Comparison of ENCODE assay signal across 22 mouse cellular contexts in the genomic region with DNA sequence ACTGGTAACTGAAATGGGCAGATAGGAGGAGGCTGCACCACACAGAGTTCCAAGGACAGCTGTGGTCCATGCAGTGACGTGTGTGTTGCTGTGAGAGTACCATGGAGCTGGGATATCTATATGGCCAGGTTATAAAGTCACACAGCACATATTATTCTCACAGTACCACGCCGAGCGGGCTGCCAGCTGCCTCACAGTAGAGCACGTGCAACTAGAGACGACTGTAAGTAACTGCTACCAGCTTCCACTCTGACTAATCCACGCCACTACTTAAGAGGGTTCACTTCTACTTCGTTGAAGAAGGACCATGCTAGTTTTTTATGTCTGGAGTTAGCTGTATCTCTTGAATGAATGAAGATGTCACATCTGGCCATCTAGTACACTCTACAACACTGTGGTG.
DNase-seq lines count a peak whose midpoint lies in the region; ATAC-seq lines count a peak whose summit lies in the region.
"Had no signal": no experiment of that assay in that cellular context is flagged by ENCODE, and none has a peak within 500 bp of the region (broad histone marks: within the 10 kb centered on the region; RNA-seq: fewer than 3 reads in every experiment).

No protein-coding gene starts in this region.

- H3K9ac ChIP-seq in midbrain, embryonic 11.5 days (ENCODE audit: low read length), result no peak overlapping the region
- no peak overlapping the region for H3K9ac ChIP-seq in midbrain, embryonic 14.5 days (replicated peaks; ENCODE audit: low read length)
- H3K9ac ChIP-seq in limb, embryonic 13.5 days, result no peak overlapping the region
- H3K9ac ChIP-seq: embryonic facial prominence, embryonic 13.5 days; forebrain, embryonic 12.5 days; forebrain, embryonic 15.5 days; hindbrain, embryonic 13.5 days had no signal

- 76% methylated on average over 8 of the region's 8 CpGs for WGBS in midbrain, embryonic 11.5 days
- WGBS in midbrain, embryonic 14.5 days, result 76% methylated on average over 8 of the region's 8 CpGs
- 39% methylated on average over 8 of the region's 8 CpGs for WGBS in limb, embryonic 13.5 days

- H3K4me1 ChIP-seq in midbrain, embryonic 11.5 days (ENCODE audit: control insufficient read depth, insufficient read depth, low read length), result no peaks in the 10 kb centered on the region
- no peaks in the 10 kb centered on the region for H3K4me1 ChIP-seq in midbrain, embryonic 14.5 days (ENCODE audit: control insufficient read depth, insufficient read depth, low read length)
- peaks cover 15% of the 10 kb centered on the region for H3K4me1 ChIP-seq in limb, embryonic 13.5 days
- H3K4me1 ChIP-seq: forebrain, embryonic 15.5 days; hindbrain, embryonic 13.5 days had no signal

- no peak for ATAC-seq in midbrain, embryonic 11.5 days (ENCODE audit: low FRiP score)
- ATAC-seq in midbrain, embryonic 14.5 days (ENCODE audit: low FRiP score, low TSS enrichment), result no peak
- no peak for ATAC-seq in limb, embryonic 13.5 days (ENCODE audit: low FRiP score, low read depth)
- ATAC-seq: activated CD4-positive, CD25-positive, alpha-beta regulatory T cell, adult 4 months; CD4-positive, CD25-positive, alpha-beta regulatory T cell, adult 4 months; forebrain, embryonic 15.5 days; hindbrain, embryonic 16.5 days had no signal

- DNase-seq in heart, adult 11 months, result peak; percentile 76
- DNase-seq in heart, adult 18-20 months, result no peak
- DNase-seq in midbrain, embryonic 11.5 days (ENCODE audit: low spot score, missing footprints), result peak; percentile 64
- no peak for DNase-seq in midbrain, embryonic 14.5 days
- DNase-seq in urinary bladder, postnatal 25 days (ENCODE audit: low spot score), result no peak
- no peak for DNase-seq in right cerebral cortex, postnatal 14 days
- DNase-seq: adrenal gland, adult 8-10 months; adrenal gland, postnatal 36 days; cerebellum, adult 18-20 months; cerebellum, adult 9-10 months; cerebellum, postnatal 14 days; gastrocnemius, postnatal 25 days had no signal

- no peaks in the 10 kb centered on the region for H3K9me3 ChIP-seq in midbrain, embryonic 11.5 days (ENCODE audit: control insufficient read depth, low read length)
- no peaks in the 10 kb centered on the region for H3K9me3 ChIP-seq in midbrain, embryonic 14.5 days (ENCODE audit: control insufficient read depth, low read length)
- H3K9me3 ChIP-seq in limb, embryonic 13.5 days, result no peaks in the 10 kb centered on the region
- H3K9me3 ChIP-seq: embryonic facial prominence, embryonic 13.5 days; forebrain, embryonic 12.5 days; forebrain, embryonic 15.5 days; hindbrain, embryonic 13.5 days had no signal

- no peak overlapping the region for H3K4me2 ChIP-seq in midbrain, embryonic 11.5 days
- H3K4me2 ChIP-seq in midbrain, embryonic 14.5 days (ENCODE audit: low read length), result no peak overlapping the region
- H3K4me2 ChIP-seq in limb, embryonic 13.5 days (replicated peaks), result no peak overlapping the region
- H3K4me2 ChIP-seq: embryonic facial prominence, embryonic 13.5 days; forebrain, embryonic 12.5 days; forebrain, embryonic 15.5 days; heart, embryonic 11.5 days; hindbrain, embryonic 13.5 days had no signal

- no peak overlapping the region for H3K27ac ChIP-seq in midbrain, embryonic 11.5 days (ENCODE audit: low read depth, low read length)
- H3K27ac ChIP-seq in midbrain, embryonic 14.5 days (replicated peaks; ENCODE audit: low read depth, low read length), result no peak overlapping the region
- H3K27ac ChIP-seq in limb, embryonic 13.5 days, result peak overlapping the region; percentile 39; the same call in 1 of the 2 replicates
- H3K27ac ChIP-seq: embryonic facial prominence, embryonic 13.5 days; forebrain, embryonic 12.5 days; forebrain, embryonic 15.5 days; hindbrain, embryonic 13.5 days had no signal

- no peaks in the 10 kb centered on the region for H3K36me3 ChIP-seq in midbrain, embryonic 11.5 days (ENCODE audit: control insufficient read depth, insufficient read depth, low read length)
- H3K36me3 ChIP-seq in midbrain, embryonic 14.5 days (ENCODE audit: control insufficient read depth, insufficient read depth, low read length), result no peaks in the 10 kb centered on the region
- H3K36me3 ChIP-seq in limb, embryonic 13.5 days, result peaks cover 23% of the 10 kb centered on the region
- H3K36me3 ChIP-seq: forebrain, embryonic 12.5 days; forebrain, embryonic 15.5 days; hindbrain, embryonic 13.5 days had no signal

- no peaks in the 10 kb centered on the region for H3K27me3 ChIP-seq in midbrain, embryonic 11.5 days (ENCODE audit: control insufficient read depth, insufficient read depth, low read length)
- no peaks in the 10 kb centered on the region for H3K27me3 ChIP-seq in midbrain, embryonic 14.5 days (ENCODE audit: control insufficient read depth, insufficient read depth, low read length)
- no peaks in the 10 kb centered on the region for H3K27me3 ChIP-seq in limb, embryonic 13.5 days
- H3K27me3 ChIP-seq: embryonic facial prominence, embryonic 13.5 days; forebrain, embryonic 12.5 days; forebrain, embryonic 15.5 days; hindbrain, embryonic 13.5 days had no signal

- H3K4me3 ChIP-seq in midbrain, embryonic 11.5 days (ENCODE audit: low read depth, low read length), result no peak overlapping the region
- H3K4me3 ChIP-seq in midbrain, embryonic 14.5 days (replicated peaks; ENCODE audit: low read depth, low read length), result no peak overlapping the region
- H3K4me3 ChIP-seq in limb, embryonic 13.5 days, result no peak overlapping the region
- H3K4me3 ChIP-seq: embryonic facial prominence, embryonic 13.5 days; erythroblast, embryonic 14.5 days; forebrain, embryonic 12.5 days; forebrain, embryonic 15.5 days; hindbrain, embryonic 13.5 days had no signal

Comparison
In these comparisons a context has a peak if more than half of its experiments do, and no peak if none do; other contexts are left out.
1. DNase-seq: peak in heart, adult 11 months (single experiment) and midbrain, embryonic 11.5 days (single experiment); none in heart, adult 18-20 months (0 of 2), midbrain, embryonic 14.5 days (single experiment), urinary bladder, postnatal 25 days (single experiment) and right cerebral cortex, postnatal 14 days (single experiment).